Mouse (Mus musculus): ENCODE results near the gene Sept9. TPM values are rescaled to one million over a fixed set of nuclear protein-coding genes. Genes with fewer than 3 reads are reported as not detected.
A peak's percentile ranks its signal among the peaks of the same experiment; 100 is the strongest.

Sept9 gene
- polyA plus RNA-seq, 1 experiment from 2014 or later, result 220 TPM

- DNase-seq (ENCODE audit: low spot score), result no peak
Measured at GRCm38 (mm10) chr11:117220777-117221176, 21.3 kb downstream of the Sept9 start.

GRCm38 (mm10) chr11:117221182-117221581, 21.7 kb downstream of the Sept9 start:
- no peak for DNase-seq (ENCODE audit: low spot score)

- no peak for DNase-seq (ENCODE audit: low spot score)
Measured at GRCm38 (mm10) chr11:117222899-117223298, 23.4 kb downstream of the Sept9 start.

- DNase-seq (ENCODE audit: low spot score), result no peak
Measured at GRCm38 (mm10) chr11:117224804-117225203, 25.3 kb downstream of the Sept9 start.

GRCm38 (mm10) chr11:117225531-117226213, 26.2 kb downstream of the Sept9 start:
- DNase-seq (ENCODE audit: low spot score), result no peak

GRCm38 (mm10) chr11:117226214-117226535, 26.7 kb downstream of the Sept9 start:
- no peak for DNase-seq (ENCODE audit: low spot score)

- DNase-seq (ENCODE audit: low spot score), result no peak
Measured at GRCm38 (mm10) chr11:117228139-117228538, 28.7 kb downstream of the Sept9 start.

- DNase-seq (ENCODE audit: low spot score), result no peak
Measured at GRCm38 (mm10) chr11:117231551-117231950, 32.1 kb downstream of the Sept9 start.

GRCm38 (mm10) chr11:117232032-117232431, 32.6 kb downstream of the Sept9 start:
- DNase-seq (ENCODE audit: low spot score), result no peak

GRCm38 (mm10) chr11:117232886-117233458, 33.5 kb downstream of the Sept9 start:
- no peak for DNase-seq (ENCODE audit: low spot score)

GRCm38 (mm10) chr11:117233818-117234217, 34.4 kb downstream of the Sept9 start:
- peak; percentile 79 for DNase-seq (ENCODE audit: low spot score)

- no peak for DNase-seq (ENCODE audit: low spot score)
Measured at GRCm38 (mm10) chr11:117235086-117235897, 35.8 kb downstream of the Sept9 start.

GRCm38 (mm10) chr11:117235898-117236459, 36.5 kb downstream of the Sept9 start:
- no peak for DNase-seq (ENCODE audit: low spot score)

GRCm38 (mm10) chr11:117238169-117238568, 38.7 kb downstream of the Sept9 start:
- DNase-seq (ENCODE audit: low spot score), result peak; percentile 91

- DNase-seq (ENCODE audit: low spot score), result no peak
Measured at GRCm38 (mm10) chr11:117239617-117240016, 40.2 kb downstream of the Sept9 start.

- DNase-seq (ENCODE audit: low spot score), result no peak
Measured at GRCm38 (mm10) chr11:117240322-117240721, 40.9 kb downstream of the Sept9 start.

GRCm38 (mm10) chr11:117240861-117241738, 41.6 kb downstream of the Sept9 start:
- no peak for DNase-seq (ENCODE audit: low spot score)

GRCm38 (mm10) chr11:117242339-117243084, 43.1 kb downstream of the Sept9 start:
- DNase-seq (ENCODE audit: low spot score), result no peak

GRCm38 (mm10) chr11:117243536-117244290, 44.3 kb downstream of the Sept9 start:
- peak; percentile 31 for DNase-seq (ENCODE audit: low spot score)
